Mouse (Mus musculus): ENCODE data around the gene Iars2.

GRCm38 (mm10) chr1:185280616-185281015 is 48.6 kb downstream of the Iars2 start:
- TF ChIP-seq CTCF (IDR thresholded peaks at IDR 0.05) (no peak), POLR2A (IDR thresholded peaks at IDR 0.05; ENCODE audit: insufficient read depth, low read depth, low read length) (no peak), EP300 (IDR thresholded peaks at IDR 0.05; ENCODE audit: insufficient read depth, low read depth, low read length) (no peak)
